Mouse (Mus musculus) CH12.LX (cell line): ENCODE results near the gene B4galt1.
A peak's percentile ranks its signal among the peaks of the same experiment; 100 is the strongest.

Source experiments
- CTCF ChIP-seq, 2 experiments: IDR thresholded peaks in 1 of 2; conservative IDR thresholded peaks in 1 of 2; 2 replicates each; pipeline ENCODE4 v1.5.1; 2011 to 2012; ENCODE audit warnings: low read depth in 2 of 2, low read length in 2 of 2, improper control_type of control experiment in 1 of 2, inconsistent platforms in 1 of 2, mild to moderate bottlenecking in 1 of 2, moderate library complexity in 1 of 2
- MEF2A ChIP-seq: IDR thresholded peaks from 2 replicates; pipeline ENCODE4 v1.6.1; 2014; ENCODE audit warnings: low read depth, mild to moderate bottlenecking, inconsistent platforms, low read length, improper control_type of control experiment, borderline replicate concordance
- POLR2A ChIP-seq: IDR thresholded peaks from 2 replicates; pipeline ENCODE4 v1.6.1; 2011; ENCODE audit warnings: low read depth, mild to moderate bottlenecking, improper control_type of control experiment, low read length
- TBP ChIP-seq: conservative IDR thresholded peaks from 2 replicates; pipeline ENCODE4 v1.6.1; 2011; ENCODE audit warnings: low read depth, low read length, improper control_type of control experiment

- TF ChIP-seq POLR2A (peak; percentile 82), TBP (peak; percentile 79), MEF2A (peak; percentile 53; the same call in 1 of the 2 replicates), CTCF (conservative IDR thresholded peaks at IDR 0.05 in 1 of 2, IDR thresholded peaks at IDR 0.05 in 1 of 2; ENCODE audit: low read depth in 2 of 2, low read length in 2 of 2) (no peak)
Observed at GRCm38 (mm10) chr4:40757780-40758420, 95.9 kb downstream of the B4galt1 start, which contains the start of gene Smu1.
